Mouse (Mus musculus) cerebellum, postnatal 36 days (tissue): ENCODE measurements around the gene Slitrk5.
"Not testable (repeated sequence)": the region's sequence is repeated elsewhere in the genome, so short reads cannot be mapped to it uniquely, and the experiment has no call there.

ENCODE experiments used
- DNase-seq, 2 experiments: peaks; one replicate each; pipeline ENCODE4 v3.0.0; 2021 to 2022; ENCODE audit warnings: mixed read lengths in 2 of 2

Slitrk5 gene

DNA sequence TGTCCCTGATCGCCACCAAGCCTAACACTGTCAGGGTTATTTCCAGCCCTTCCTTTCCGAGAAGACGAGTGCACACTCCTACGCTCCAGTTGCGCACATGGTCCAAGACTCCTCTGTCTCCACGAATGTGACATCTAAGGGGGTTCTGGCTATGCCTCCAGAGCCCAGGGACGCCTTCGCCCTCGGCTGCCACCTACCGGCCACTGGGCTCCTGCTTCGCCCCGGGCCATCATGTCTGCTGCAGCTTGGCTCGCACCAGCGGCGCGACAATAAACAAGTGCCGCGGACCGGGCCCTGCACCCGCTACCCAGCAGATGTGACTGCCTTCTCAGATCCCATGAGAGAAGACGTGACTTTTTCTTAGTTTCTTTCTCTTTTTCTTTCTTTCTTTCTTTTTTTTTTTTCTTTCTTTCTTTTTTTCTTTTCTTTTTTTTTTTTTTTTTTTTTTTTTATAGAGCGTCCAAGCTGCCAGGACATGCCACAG, at the start of gene Slitrk5:
TSS of gene Slitrk5 (plus strand) at position 434 of the 484 bp plus-strand sequence.
- DNase-seq = peak; percentile 95

DNA sequence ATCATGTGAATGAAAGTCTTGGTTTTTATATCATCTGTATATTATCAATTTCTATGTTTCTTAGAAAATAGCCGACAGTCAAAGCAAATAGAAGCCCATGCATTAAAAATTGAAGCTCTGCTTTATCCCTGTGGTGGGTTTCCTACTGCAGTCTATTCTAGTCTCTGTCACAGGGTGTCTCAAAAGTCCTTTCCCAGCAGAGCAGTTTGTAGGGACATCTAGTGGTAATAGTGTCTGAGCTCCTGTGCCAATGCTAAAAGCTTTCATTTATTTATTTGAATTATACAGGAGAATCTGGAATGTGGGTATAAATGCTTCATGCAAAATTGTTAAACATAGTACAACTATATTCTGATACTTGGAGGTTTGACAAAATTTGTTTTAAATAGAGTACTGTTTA, 2.0 kb upstream of the Slitrk5 start:
- no peak for DNase-seq

DNA sequence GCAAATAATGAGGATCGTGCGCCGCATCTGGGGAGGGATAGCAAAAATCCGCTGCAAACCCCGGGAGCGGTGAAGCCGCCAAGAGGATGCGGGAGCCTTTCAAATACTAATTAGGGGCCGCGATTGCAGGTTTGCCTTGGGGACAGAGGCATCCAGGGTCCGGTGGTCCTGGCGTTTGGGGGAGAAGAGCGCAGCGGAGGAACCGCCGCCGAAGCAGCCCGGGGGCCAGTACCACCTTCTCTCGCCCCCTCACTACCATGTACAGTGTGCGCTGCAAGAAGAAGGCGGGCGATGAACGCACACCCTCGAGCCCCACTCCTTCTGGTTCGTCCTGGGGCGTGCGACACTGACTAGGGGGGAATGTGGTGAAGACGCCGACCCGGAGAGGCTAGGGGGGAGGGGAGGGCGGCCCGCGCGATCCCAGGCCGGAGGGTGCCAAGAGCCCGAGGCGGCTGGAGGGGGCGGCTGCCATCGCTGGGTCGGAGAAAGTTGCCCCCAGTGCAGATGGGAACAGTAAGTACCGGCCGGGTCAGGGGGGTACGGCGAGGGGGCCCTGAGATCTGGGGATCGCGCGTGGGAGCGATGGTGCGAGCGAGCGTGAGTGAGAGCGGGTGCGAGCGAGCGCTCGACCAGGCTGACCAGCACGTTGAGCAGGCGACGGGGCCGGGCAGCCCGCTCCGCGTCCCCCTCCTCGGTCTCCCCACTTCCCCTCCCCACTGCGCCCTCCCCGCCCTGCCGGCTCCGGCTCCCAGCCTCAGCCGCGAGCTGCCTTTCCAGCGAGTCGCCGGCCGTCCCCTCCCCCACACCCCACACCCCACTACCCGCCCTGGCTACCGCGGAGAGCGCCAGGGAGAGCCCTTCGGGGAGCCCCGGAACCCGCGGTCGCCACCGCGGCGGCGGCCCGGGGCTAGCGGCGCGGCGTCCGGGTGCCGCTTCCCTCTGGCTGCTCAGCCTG, 591 bp downstream of the Slitrk5 start:
- DNase-seq = peak; percentile 58 to 69

DNA sequence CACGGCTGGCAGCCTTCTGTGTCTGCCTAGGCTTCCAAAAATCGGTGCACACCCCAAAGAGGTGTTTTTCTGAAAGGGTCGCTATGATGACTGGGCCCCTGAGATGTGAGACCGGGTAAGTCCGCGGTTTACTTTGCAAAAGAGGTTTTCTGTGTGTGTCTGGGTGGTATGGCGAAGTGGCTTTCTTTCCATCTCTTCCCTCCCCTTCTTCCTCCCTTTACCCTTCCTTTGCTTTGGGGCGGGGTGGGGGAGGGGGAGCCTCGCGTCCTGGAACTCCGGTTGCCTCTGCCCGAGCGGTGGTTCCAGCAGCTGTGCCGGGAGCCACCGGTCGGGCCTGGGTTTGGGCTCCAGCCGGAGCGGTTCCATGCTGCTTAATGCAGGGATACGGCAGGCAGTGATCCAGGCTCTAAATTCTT, 1.3 kb downstream of the Slitrk5 start:
- peak; percentile 55 for DNase-seq

DNA sequence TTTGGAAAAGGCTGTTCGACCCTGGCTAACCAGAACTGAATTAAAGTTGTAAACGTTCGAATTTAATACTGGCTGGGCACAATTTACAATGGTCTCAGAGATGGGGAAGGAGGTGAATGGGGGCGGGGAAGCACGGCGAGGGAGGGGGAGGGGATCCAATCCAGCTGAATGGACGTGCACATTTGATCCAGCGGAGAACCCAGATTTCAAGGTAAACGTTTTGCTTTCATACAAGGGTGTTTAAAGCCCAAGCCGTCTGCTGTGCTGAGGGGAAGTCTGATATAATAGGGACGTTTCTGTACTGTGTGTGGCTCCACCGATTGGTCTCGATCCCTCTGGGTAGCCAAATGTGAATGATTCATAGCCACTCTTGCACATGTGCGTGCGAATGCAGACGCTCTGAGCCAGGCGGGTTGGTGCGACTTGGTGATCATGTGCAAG, 2.0 kb downstream of the Slitrk5 start:
- DNase-seq = peak; percentile 28 to 42

DNA sequence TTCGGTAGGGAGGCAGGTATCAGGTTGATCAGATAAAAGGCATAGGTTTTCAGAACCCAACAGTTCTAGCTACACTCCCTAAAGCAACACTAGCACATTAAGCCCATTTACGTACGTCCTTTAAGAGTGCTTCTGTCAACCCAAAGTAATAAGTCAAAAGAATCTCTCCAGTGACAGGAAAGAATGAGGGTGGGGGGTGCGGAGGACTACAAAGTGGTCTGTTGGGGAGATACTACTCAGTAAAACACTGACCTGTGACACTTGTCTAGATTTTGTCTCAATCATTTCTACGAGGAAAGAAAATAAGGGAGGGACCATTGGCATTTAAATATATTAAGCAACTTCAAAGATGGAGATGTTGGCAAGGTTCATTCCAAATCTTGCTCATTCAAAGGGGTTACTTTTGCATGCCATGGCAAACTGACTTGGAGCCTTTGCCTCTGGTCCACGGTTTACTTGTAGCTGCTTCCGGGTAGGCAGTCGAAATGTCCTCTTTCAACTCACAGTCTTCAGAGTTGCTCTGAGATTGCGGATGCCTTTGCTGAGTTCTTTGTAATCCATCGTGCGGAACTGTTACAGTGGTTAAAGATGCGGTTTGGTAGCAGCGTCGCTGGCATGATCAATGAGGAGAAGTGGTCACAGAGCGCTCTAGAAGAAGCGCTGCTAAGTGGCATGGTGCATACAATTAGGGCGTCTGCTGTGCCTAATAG, 2.6 kb downstream of the Slitrk5 start:
- no peak for DNase-seq

DNA sequence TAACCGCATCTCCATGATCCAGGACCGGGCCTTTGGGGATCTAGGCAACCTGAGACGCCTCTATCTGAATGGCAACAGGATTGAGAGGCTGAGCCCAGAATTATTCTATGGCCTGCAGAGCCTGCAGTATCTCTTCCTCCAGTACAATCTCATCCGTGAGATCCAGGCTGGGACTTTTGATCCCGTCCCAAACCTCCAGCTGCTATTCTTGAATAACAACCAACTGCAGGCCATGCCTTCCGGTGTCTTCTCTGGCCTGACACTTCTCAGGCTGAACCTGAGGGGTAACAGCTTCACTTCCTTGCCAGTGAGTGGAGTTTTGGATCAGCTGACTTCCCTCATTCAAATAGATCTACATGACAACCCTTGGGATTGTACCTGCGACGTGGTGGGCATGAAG, 5.4 kb downstream of the Slitrk5 start:
- no peak for DNase-seq

DNA sequence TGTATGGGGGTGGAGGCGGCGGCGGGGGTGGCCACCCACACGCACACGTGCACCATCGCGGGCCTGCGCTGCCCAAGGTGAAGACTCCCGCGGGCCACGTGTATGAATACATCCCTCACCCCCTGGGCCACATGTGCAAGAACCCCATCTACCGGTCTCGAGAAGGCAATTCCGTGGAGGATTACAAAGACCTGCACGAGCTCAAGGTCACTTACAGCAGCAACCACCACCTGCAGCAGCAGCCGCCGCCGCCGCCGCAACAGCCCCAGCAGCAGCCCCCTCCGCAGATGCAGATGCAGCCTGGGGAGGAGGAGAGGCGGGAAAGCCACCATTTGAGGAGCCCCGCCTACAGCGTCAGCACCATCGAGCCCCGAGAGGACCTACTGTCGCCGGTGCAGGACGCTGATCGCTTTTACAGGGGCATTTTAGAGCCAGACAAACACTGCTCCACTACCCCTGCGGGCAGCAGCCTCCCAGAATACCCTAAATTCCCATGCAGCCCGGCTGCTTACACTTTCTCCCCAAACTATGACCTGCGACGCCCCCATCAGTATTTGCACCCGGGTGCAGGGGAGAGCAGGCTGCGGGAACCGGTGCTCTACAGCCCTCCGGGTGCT, 6.3 kb downstream of the Slitrk5 start:
- peak in 1 of 2 experiments; percentile 21 for DNase-seq

DNA sequence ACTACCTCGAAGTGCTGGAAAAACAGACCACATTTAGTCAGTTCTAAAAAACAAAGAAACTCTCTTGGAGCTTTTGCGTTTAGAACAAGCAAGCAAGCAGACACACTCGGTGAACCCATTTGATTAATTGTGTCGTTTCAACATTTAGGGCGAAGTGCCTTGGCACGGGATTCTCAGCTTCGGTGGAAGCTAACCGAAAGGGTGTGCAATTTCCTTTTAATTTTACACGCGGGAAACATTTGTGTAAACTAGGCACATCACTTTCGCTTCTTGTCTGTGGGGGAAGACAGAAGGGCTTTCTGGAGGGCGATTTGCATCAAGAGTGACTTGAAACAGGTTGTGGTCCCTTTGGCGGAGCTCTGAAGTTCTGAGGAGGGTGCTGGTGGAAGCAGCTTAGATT, 6.9 kb downstream of the Slitrk5 start:
- no peak for DNase-seq

DNA sequence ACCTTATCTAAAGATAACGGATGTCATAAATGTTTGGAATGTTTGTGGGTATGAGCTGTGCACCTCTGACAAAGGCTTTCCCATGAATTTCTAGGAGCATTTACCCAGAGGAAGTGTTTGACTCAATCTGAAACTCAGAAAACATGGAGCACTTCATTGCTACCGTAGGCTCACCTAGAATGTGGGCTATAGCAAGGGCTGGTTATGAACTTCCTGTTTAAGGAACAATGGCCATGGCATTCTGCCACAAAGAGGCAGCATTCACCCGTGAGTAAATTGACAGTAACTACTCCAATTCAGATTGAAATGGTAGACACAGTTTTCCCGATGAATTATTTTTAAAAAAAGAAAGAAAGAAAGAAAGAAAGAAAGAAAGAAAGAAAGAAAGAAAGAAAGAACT, 8.6 kb downstream of the Slitrk5 start:
- no peak for DNase-seq

DNA sequence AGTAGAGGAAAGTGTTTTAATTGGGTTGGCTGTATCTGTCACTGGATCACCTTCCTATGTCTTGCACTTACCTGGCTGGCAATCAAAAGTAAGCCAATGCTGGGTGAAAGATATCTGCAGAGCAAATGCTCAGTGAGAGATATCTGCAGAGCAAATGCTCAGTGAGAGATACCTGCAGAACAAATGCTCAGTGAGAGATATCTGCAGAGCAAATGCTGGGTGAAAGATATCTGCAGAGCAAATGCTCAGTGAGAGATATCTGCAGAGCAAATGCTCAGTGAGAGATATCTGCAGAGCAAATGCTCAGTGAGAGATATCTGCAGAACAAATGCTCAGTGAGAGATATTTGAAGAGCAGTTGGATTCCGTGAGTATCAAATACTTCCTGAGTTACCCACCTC, 15.2 kb downstream of the Slitrk5 start:
- DNase-seq = not testable (repeated sequence)

DNA sequence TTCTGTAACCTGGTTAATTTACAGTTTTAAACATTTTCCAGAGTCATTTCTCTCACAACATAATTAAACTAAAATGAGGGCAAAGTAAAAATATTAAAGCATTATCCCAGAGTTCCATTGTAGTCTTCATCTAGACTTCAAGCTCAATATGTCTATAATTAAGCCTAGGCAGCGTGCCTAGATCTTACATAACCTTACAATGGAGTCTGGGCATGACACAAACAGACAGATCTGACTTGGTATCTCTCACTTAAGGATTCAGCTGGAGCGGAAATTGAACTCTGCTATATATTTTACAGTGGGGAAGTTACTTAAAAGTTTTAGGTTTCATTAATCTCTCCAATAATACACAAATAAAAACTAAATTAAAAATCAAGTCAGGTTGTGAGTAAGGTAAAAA, 54.9 kb downstream of the Slitrk5 start:
- peak in 1 of 2 experiments; percentile 2 for DNase-seq
